Mouse (Mus musculus) spleen, adult 12 weeks (tissue): ENCODE results near the gene Zdhhc6.
A peak's percentile ranks its signal among the peaks of the same experiment; 100 is the strongest.

Experiments used
- DNase-seq: peaks from one replicate; pipeline ENCODE4 v3.0.0; 2022; ENCODE audit warnings: low spot score

Zdhhc6 gene

GRCm38 (mm10) chr19:55315452-55316108 is at the start of gene Zdhhc6:
Gene Zdhhc6 (minus strand): TSS chr19:55316032.
- DNase-seq = peak; percentile 82

DNA sequence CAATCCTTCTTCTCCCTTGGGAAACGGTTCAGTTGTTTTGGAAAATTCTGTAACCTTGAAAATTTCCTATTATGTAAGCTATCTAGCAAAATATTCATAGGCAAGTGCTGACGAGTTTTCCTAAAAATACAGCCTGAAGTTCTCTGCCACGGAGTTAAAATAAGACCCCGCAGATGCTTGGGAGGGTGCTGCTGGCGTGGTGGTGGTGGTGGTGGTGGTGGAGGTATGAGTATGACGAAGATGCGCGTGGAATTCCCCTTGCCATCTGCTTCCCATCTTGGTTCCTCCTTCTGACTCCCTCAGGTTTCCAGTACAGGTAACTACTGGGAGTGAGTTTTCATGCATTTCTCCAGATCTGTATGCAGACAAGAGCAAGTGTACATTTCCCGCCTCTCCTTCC is 46.8 kb upstream of the Zdhhc6 start:
- no peak for DNase-seq

- DNase-seq = no peak
These were observed 35.0 kb upstream of the Zdhhc6 start for GRCm38 (mm10) chr19:55350673-55351378.

DNA sequence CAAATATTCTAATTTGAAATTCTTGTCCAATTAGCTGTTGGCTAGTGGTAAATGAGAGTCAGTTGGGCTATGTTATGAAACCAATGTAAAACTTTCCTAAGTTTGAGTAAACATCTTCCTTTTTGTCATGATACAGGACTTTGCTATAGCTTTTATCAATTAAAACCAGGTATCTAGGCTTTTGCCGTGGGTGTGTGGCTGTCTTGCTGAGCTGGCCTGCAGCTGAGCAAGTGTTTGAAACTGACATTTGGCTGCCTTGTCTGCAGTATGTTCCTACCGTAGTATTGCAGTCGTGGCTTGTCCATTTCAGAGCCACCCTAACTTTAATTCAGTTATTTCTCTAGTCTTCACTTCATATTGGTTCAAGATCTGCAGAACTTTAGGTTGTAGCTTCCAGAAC is 32.4 kb upstream of the Zdhhc6 start:
- no peak for DNase-seq

DNA sequence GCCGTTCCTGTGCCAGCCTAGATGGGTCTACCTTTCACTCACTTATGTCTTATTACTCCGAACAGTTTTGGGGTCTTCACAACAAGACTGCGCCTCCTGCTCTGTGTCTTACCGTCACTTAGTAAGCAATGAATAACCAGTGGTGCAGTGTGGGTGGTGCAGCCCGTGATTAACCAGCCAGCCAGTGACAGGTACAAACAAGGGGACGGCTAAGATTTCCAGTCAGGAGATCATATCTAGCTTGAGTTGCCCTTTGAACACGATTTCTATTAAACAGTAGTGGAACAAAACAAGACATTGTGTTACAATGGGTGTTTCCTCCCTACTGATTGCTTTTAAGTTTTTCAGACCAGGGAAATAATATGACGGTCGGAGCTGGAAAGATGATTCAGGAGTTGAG is 27.4 kb upstream of the Zdhhc6 start:
- no peak for DNase-seq

DNA sequence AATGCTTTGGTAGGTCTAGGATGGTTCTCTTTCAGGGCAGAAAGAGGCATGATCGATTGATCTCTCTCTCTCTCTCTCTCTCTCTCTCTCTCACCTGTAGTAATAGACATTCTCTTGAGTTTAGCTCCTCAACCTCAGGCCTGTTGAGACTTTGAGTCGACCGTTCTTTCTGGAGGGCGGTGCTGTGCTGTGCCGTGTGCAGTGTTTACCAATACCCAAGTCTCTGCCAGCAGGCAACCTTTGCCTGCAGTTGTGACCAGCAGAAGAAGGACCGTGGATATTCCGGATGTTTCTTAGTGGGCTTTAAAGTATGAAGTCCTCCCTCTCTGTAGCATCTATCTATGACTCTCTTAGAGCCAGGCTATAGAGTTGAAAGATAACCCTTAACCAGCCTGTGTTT is 26.6 kb upstream of the Zdhhc6 start:
- no peak for DNase-seq

DNA sequence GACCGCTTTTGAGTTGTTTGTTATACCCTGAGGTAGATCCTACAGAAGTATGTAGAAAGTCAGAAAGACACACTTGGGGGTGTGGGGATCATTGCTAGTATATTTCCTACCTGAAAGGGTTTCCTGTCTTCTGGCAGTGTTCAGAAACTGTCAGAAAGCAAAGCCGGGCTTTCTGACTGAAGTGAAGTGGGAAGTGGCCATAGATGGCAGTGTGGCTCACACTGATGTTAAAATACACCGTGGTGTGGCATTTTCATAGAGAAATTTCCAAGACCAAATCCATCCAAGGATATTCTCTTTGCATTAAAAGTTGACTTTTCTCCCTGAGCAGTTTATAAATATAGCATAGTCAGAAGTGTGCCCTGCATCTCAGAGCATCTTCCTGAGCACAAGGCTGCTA is 25.5 kb upstream of the Zdhhc6 start:
- DNase-seq = no peak

DNA sequence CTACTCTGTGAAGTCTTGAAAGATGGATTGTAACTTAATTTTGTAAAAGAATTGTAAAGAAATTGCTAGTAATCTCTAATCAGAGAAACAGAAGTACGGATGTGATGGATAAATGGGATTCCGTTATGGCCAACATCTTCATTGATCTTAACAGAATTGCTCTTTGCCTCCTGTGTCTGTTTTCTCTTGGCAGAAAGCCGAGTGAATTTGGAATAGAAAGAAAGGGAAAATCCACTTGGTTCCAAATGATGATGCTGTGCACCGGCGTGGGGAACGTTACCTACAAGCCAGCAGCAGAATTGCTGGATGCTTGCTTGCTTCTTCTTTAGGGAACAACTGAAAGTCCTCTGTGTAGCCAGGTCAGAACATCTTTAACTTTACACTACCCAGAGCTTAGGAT is 24.7 kb upstream of the Zdhhc6 start:
- DNase-seq = no peak

GRCm38 (mm10) chr19:55337664-55338063 is 21.8 kb upstream of the Zdhhc6 start:
- DNase-seq = no peak

- no peak for DNase-seq
These were observed 21.2 kb upstream of the Zdhhc6 start for GRCm38 (mm10) chr19:55337066-55337465.

- no peak for DNase-seq
These were observed 20.6 kb upstream of the Zdhhc6 start for GRCm38 (mm10) chr19:55336441-55336840.

- DNase-seq = no peak
These were observed 20.0 kb upstream of the Zdhhc6 start for GRCm38 (mm10) chr19:55335881-55336280.

- peak; percentile 33 for DNase-seq
These were observed 16.9 kb upstream of the Zdhhc6 start for GRCm38 (mm10) chr19:55332641-55333268.

DNA sequence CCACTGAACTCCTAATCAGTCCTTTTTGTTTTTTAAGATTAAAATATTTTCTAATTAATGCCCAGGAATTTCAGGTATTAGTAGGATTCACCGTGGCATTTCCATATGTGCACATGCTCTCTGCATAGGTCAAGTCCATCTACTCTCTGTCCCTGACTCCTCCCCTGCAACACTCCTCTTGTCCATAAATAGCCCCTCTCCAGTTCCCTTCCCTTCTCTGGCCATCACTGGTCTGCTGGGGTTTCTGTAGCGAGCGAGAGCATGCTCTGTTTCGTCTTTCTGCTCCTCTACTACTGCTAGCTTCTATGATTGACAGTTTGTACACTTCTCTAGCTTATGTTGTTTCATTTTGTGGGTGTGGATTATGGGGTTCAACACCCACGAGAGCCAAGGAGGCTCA is 15.9 kb upstream of the Zdhhc6 start:
- DNase-seq = no peak

DNA sequence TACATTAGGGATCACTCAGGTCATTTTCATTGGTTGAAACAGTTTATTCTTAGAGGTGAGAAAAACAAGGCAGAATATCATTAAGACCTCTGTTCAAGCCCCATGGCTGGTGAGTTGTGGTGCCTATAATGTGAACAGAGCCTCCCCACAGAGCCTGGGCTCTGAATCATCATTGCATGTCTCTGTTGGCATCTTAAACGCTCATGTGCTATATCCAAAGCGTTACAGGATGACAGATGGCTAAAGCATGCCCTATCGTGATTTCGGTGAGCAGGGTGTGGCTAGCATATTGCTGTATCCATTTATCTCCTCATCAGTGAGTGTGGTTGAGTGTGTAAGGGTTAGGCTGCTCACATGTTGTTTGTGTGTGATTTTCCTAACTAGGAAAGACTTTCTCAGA is 11.7 kb upstream of the Zdhhc6 start:
- no peak for DNase-seq

DNA sequence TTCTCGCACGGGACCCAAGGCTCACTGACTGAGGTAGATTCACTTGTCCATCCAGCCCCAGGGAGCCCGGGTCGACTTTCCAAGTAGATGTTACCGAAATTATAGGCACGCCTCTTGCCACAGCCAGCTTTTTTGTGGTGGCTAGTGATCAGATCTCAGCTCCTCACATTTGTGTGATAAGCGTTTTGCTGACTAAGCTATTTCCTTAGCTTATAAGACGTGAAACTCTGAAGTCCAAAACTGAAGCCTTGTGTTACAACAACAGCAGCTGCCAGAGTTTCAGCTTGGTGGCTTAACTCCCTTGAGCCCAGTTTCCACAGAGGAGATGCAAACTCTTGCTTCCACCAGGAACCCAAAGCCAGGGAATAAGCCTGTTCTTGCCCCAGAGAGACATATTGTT is 6.8 kb upstream of the Zdhhc6 start:
- DNase-seq = no peak

DNA sequence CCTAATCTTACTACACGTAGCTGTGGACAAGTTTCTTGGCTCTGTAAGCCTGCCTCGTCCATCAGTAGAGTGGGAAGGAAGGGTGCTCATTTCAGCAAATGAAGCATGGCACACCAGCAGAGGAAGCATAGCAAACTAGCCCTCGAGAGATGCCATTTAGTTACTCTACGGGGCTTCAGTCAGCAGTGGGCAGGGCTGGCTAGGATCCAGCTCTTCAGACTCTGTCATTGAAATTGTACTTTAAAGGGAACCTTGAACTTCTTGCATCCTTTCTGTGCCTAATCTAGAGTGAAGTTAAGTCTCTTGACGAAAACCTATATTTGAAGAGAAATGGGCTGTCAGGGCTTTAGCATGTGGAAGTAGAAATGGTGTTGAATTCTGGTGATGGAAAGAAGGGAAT is 3.7 kb upstream of the Zdhhc6 start:
- DNase-seq = no peak

DNA sequence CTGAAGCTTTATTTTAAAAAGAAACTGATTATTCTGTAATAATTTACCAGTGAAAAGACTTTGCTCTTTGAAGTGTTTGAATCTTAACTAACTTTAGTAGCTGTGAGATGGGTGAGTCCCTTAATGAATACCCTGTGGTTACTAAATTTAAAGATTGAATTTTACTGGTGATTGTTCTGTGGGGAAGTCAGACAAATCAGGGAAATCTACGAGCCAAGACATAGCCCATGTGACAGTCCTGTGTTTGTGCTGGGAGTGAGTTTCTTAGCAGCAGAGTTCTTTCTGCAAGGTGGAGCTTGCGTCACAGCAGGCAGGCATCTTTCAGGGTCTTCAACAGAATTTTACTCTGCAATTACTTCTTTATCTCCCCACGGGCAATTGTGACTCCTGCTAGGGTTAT is 3.2 kb upstream of the Zdhhc6 start:
- no peak for DNase-seq

DNA sequence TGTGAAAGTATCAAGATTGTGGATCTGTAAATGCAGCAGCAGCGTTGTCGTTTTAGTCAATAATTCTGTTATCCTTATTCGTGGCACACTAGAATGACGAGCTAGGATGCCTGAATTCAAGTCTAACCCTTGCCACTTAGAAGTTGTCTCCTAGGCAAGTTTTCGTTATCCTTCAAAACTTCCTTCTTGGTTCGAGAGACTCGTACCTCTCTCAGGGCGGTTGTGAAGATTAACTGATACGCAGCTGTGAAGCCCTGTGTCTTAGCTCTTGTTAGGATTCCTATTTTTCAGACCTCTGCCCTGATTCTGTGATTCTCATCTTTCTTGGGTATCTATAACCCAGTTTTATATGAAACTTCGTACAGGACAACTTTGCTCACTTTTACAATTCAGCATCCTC is 1.1 kb upstream of the Zdhhc6 start:
- no peak for DNase-seq

DNA sequence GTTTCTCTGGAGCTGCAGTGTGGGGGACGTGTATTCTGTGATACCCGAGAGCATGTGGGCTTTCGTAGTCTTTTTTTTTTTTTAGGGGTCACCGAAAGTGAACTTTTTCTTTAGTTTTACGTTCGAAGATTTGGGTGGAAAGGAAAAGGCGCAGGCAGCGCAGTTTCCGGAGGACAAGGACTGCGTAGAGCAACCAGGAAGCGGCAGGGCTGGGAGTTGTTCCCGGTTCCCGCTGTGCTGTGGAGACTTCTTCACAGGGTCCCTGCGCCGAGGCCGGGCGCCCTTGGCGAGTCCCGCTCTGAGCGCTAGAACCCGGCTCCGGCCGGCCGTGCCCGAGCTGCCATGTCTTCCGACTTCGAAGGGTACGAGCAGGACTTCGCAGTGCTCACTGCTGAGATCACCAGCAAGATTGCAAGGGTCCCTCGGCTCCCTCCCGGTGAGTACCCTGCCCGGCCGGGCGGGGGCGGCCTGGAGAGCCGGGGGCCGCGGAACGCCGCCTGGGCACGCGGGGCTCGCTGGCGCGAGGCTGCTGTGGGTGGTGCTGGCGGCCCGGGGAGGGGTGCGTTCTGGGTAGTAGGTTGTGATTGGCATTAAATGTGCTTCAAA is 380 bp upstream of the Zdhhc6 start, which contains the start of gene Vti1a:
TSS of gene Vti1a (plus strand) at position 187 of the 606 bp plus-strand sequence.
- DNase-seq = peak; percentile 79

- no peak for DNase-seq
These were observed 2.2 kb downstream of the Zdhhc6 start for GRCm38 (mm10) chr19:55313649-55314048.

GRCm38 (mm10) chr19:55311874-55312273 is 4.0 kb downstream of the Zdhhc6 start:
- no peak for DNase-seq

DNA sequence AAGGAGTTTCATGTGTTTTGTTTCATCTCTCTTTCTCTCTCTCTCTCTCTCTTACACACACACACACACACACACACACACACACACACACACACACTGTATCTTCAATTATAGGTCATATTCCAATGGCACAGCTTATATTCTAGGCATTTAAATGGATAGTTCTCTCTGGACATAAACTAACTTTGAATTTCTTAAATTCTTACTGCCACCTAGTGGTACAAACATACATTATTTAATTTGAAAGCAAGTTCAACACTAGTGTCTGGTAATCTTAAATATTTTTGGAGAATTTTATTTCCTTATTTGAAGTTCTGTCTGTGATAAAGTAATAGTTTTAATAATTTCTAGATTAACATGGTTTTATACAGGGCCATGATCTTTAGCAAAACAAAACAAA is 10.8 kb downstream of the Zdhhc6 start:
- DNase-seq = no peak
